Mouse (Mus musculus) forebrain, embryonic 13.5 days (tissue): ENCODE results near the gene Ddb2. TPM values are rescaled to one million over a fixed set of nuclear protein-coding genes. Genes with fewer than 3 reads are reported as not detected.
A peak's percentile ranks its signal among the peaks of the same experiment; 100 is the strongest.
"Not testable (repeated sequence)": the region's sequence is repeated elsewhere in the genome, so short reads cannot be mapped to it uniquely, and the experiment has no call there.

ENCODE experiments used
- ATAC-seq: fragments of 200-750 bp; cut with Nextera tagmentation; 2 replicates; pipeline ENCODE4 v1.8.0; 2017
- H3K27ac ChIP-seq: fragments of 300-500 bp; sonication (generic); 2 replicates; pipeline ENCODE4 v1.5.1; 2015; ENCODE audit warnings: inconsistent platforms, mild to moderate bottlenecking, moderate library complexity
- H3K27me3 ChIP-seq: fragments of 300-500 bp; sonication (generic); 2 replicates; pipeline ENCODE4 v1.6.1; 2015; ENCODE audit warnings: mild to moderate bottlenecking, inconsistent platforms
- H3K36me3 ChIP-seq: fragments of 300-500 bp; sonication (generic); 2 replicates; pipeline ENCODE4 v1.6.1; 2015; ENCODE audit warnings: mild to moderate bottlenecking, inconsistent platforms; ENCODE audit not compliant: poor library complexity, severe bottlenecking
- H3K4me1 ChIP-seq: fragments of 300-500 bp; sonication (generic); 2 replicates; pipeline ENCODE4 v1.6.1; 2015; ENCODE audit warnings: inconsistent platforms
- H3K4me2 ChIP-seq: fragments of 300-500 bp; sonication (generic); 2 replicates; pipeline ENCODE4 v1.6.1; 2015; ENCODE audit warnings: inconsistent platforms, mild to moderate bottlenecking, moderate library complexity
- H3K4me3 ChIP-seq: fragments of 300-500 bp; sonication (generic); 2 replicates; pipeline ENCODE4 v1.5.1; 2015; ENCODE audit warnings: mild to moderate bottlenecking, inconsistent platforms
- H3K9ac ChIP-seq: fragments of 300-500 bp; sonication (generic); 2 replicates; pipeline ENCODE4 v1.6.1; 2015; ENCODE audit warnings: mild to moderate bottlenecking, inconsistent platforms
- H3K9me3 ChIP-seq: fragments of 300-500 bp; sonication (generic); replicated peaks from 2 replicates; pipeline ENCODE4 v1.6.1; 2016; ENCODE audit warnings: inconsistent platforms
- WGBS: fragments of 180-500 bp; shearing (Covaris S2); methylation state at CpG from one replicate; pipeline ENCODE4 v1.1.7; 2015; 5-methylcytosine and 5-hydroxymethylcytosine counted together
- polyA plus RNA-seq: library from polyadenylated mRNA; unstranded; fragments of >200 nt; fragmentation: Nextera tagmentation; extraction: Ambion mirVana; gene quantifications from 2 replicates; pipeline ENCODE4 v1.2.1, GENCODE M21; 2015

Ddb2 gene
- polyA plus RNA-seq, 1 experiment from 2014 or later: 11.8 TPM

GRCm38 (mm10) chr2:91252001-91252400 lies 15.2 kb upstream of the Ddb2 start:
- H3K4me1 ChIP-seq: peaks cover 19% of the 10 kb centered on the region
- H3K27ac ChIP-seq: no peak overlapping the region
- 82% methylated on average over 4 of the region's 4 CpGs for WGBS
- ATAC-seq: no peak
- no peaks in the 10 kb centered on the region for H3K36me3 ChIP-seq
- H3K4me3 ChIP-seq: no peak overlapping the region
- H3K27me3 ChIP-seq: peaks cover 30% of the 10 kb centered on the region
- no peaks in the 10 kb centered on the region for H3K9me3 ChIP-seq
- no peak overlapping the region for H3K9ac ChIP-seq
- no peak overlapping the region for H3K4me2 ChIP-seq

DNA sequence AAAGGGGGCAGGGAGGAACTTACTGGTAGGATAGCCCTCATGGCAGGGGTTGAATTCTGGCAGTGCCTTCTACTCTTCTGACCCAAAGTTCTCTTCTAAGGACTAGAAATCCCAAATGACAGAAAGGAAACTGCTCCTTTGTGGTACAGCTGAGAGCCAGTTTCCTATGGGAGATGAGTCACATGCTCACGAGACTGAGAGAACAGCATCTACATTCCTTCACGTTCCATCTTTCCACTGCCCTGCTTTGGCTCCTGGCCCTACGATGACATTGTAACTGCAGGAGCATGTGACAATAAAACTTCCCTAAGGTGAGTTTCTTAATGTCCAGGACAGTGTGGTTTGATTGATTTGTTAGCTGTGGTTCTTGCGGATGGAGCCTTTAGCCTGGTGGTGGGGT lies 11.6 kb upstream of the Ddb2 start:
- Histone ChIP-seq H3K4me2 (no peak overlapping the region), H3K27me3 (peaks cover 12% of the 10 kb centered on the region), H3K4me3 (no peak overlapping the region), H3K27ac (no peak overlapping the region), H3K9ac (no peak overlapping the region), H3K36me3 (no peaks in the 10 kb centered on the region), H3K4me1 (peaks cover 3% of the 10 kb centered on the region), H3K9me3 (no peaks in the 10 kb centered on the region)
- no peak for ATAC-seq
- WGBS: 87% methylated on average over 4 of the region's 4 CpGs

DNA sequence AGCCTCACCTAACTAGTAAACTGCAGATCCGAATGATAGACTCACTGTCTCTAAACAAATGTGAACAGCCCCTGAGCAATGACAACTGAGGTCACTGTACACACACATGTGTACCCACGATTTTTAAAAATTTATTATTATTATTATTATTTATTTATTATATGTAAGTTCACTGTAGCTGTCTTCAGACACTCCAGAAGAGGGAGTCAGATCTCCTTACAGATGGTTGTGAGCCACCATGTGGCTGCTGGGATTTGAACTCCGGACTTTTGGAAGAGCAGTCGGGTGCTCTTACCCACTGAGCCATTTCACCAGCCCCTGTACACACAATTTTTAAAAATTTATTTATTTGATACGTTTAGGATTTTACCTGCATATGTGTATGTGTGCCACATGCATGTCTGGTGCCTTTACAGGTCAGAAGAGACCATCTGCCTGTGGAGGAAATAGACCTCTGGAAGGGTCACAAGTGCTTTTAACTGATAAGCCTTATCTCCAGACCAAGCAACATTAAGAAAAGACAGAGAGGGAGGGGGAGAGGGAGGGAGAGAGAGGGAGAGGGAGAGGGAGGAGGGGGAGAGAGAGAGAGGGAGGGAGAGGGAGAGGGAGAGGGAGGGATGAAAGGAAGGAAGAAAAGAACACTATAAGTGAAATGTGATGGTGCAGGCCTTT lies 7.9 kb upstream of the Ddb2 start:
- no peaks in the 10 kb centered on the region for H3K9me3 ChIP-seq
- ATAC-seq: no peak
- no peak overlapping the region for H3K9ac ChIP-seq
- WGBS: 84% methylated on average over 5 of the region's 5 CpGs
- H3K4me1 ChIP-seq: peaks cover 4% of the 10 kb centered on the region
- no peak overlapping the region for H3K27ac ChIP-seq
- H3K27me3 ChIP-seq: no peaks in the 10 kb centered on the region
- no peak overlapping the region for H3K4me3 ChIP-seq
- H3K36me3 ChIP-seq: no peaks in the 10 kb centered on the region
- no peak overlapping the region for H3K4me2 ChIP-seq

DNA sequence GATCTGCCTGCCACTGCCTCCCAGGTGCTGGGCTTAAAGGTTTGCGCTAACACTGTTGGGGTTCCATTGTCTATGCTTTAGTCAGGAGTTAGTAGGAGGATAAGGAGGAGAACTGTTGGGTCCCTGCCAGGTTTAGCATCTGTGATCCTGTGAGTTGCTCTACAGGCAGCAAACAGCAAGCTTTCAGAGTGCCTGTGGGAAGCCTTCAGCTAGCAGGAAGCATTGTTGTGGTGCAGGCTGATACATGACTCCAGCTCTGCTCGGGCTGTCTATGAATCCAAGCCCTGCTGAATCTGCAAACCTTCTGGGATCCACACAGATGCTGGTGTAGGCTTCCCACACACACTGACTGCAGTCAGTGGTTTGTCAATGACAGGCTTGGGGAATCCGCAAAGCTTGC lies 6.6 kb upstream of the Ddb2 start:
- Histone ChIP-seq H3K4me3 (no peak overlapping the region), H3K27me3 (no peaks in the 10 kb centered on the region), H3K4me2 (no peak overlapping the region), H3K9ac (no peak overlapping the region), H3K9me3 (no peaks in the 10 kb centered on the region), H3K36me3 (no peaks in the 10 kb centered on the region), H3K4me1 (peaks cover 4% of the 10 kb centered on the region), H3K27ac (no peak overlapping the region)
- ATAC-seq: no peak
- 49% methylated on average over 3 of the region's 3 CpGs for WGBS

DNA sequence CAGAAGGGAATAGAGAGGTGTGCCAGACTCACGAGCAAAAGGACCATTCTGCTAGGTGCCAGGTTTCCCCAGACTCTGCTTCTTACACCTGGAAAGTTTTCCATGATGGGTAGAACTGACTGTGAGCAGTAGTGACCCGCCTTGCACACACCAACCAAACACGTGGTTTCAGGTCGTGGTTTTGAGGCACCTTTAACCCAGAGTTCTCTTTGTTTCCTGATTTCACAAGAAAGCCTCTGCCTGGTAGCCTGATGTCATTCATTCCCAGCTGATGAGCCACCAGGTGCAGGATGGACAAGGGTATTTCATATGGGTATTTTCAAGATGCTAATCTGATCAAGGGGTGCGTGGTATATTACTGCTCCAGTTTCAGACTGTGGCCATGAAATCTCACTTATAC lies 5.8 kb upstream of the Ddb2 start:
- 78% methylated on average over 5 of the region's 5 CpGs for WGBS
- no peaks in the 10 kb centered on the region for H3K36me3 ChIP-seq

GRCm38 (mm10) chr2:91237511-91238080 lies 814 bp upstream of the Ddb2 start:
- 27% methylated on average over 4 of the region's 4 CpGs for WGBS
- Histone ChIP-seq H3K4me2 (peak overlapping the region; percentile 76), H3K9ac (peak overlapping the region; percentile 70; the same call in 1 of the 2 replicates), H3K27ac (peak overlapping the region; percentile 90), H3K4me3 (peak overlapping the region; percentile 55)
- H3K9me3 ChIP-seq, H3K4me1 ChIP-seq, H3K36me3 ChIP-seq, H3K27me3 ChIP-seq: not testable (repeated sequence)
- ATAC-seq: peak; percentile 57

More for the DNA sequence above, 5.8 kb upstream of the Ddb2 start:
- Histone ChIP-seq H3K9me3 (no peaks in the 10 kb centered on the region), H3K9ac (no peak overlapping the region), H3K4me3 (no peak overlapping the region), H3K27me3 (no peaks in the 10 kb centered on the region), H3K4me2 (no peak overlapping the region), H3K27ac (no peak overlapping the region), H3K4me1 (peaks cover 9% of the 10 kb centered on the region)
- ATAC-seq: no peak

DNA sequence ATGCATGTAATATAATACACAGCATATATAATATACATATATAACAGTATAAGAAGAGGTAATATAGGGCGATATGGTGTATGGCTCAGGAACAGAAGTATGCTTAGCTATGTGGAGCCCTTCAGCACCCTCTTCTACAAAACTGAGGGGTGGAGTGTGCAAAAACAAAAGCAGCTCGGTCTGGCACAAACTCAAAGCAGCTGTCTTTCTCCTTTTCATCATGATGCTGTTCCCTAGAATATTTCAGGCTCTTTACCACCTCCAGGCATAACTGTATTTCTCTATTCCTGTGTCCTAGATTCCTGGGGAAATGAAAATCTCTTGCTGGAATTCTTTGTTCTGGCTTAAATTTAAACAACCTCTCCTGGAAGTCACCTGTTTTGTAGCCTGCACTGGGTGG lies 7.0 kb downstream of the Ddb2 start:
- Histone ChIP-seq H3K4me2 (no peak overlapping the region), H3K27ac (no peak overlapping the region)
- WGBS: 83% methylated on average over 2 of the region's 2 CpGs

GRCm38 (mm10) chr2:91223614-91224013 lies 13.2 kb downstream of the Ddb2 start:
- ATAC-seq: no peak
- 82% methylated on average over 2 of the region's 2 CpGs for whole genome bisulfite sequencing
- Histone ChIP-seq H3K4me1 (no peaks in the 10 kb centered on the region), H3K9me3 (no peaks in the 10 kb centered on the region), H3K4me3 (no peak overlapping the region), H3K27ac (no peak overlapping the region), H3K27me3 (no peaks in the 10 kb centered on the region), H3K4me2 (no peak overlapping the region), H3K36me3 (no peaks in the 10 kb centered on the region), H3K9ac (no peak overlapping the region)

More for the DNA sequence above, 7.0 kb downstream of the Ddb2 start:
- 0 out of 2 replicates have a peak, but pooled peaks cover 6% of the 10 kb centered on the region for H3K36me3 ChIP-seq
- H3K4me3 ChIP-seq: no peak overlapping the region
- H3K9ac ChIP-seq: no peak overlapping the region
- no peaks in the 10 kb centered on the region for H3K4me1 ChIP-seq
- ATAC-seq: no peak
- H3K27me3 ChIP-seq: no peaks in the 10 kb centered on the region
- H3K9me3 ChIP-seq: no peaks in the 10 kb centered on the region

DNA sequence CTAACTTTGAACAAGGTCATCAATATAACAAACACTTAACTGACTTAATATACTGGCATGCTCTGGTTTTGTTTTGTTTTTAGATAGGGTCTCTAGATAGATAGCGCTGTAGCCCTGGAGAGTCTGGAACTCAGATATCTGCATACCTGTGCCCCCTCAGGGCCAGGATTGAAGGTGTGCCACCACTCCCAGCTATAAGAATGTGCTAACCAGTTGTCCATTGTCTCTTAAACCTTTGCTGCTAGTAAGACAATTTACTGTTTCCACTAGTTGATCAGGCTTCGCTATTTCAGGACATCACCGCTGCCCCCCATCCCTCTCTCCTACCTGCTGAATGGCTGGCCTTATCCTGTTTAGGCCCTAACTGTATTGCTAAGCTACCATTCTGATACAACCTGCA lies 16.3 kb downstream of the Ddb2 start:
- no peak overlapping the region for H3K4me2 ChIP-seq
- 95% methylated on average over 3 of the region's 3 CpGs for WGBS
- H3K4me3 ChIP-seq: no peak overlapping the region
- no peak for ATAC-seq
- peaks cover 18% of the 10 kb centered on the region for H3K36me3 ChIP-seq
- no peaks in the 10 kb centered on the region for H3K9me3 ChIP-seq
- no peak overlapping the region for H3K9ac ChIP-seq
- no peak overlapping the region for H3K27ac ChIP-seq
- peaks cover 8% of the 10 kb centered on the region; the same call in 1 of the 2 replicates for H3K4me1 ChIP-seq
- no peaks in the 10 kb centered on the region for H3K27me3 ChIP-seq

GRCm38 (mm10) chr2:91217032-91217431 lies 19.8 kb downstream of the Ddb2 start:
- ATAC-seq: no peak
- no peak overlapping the region for H3K4me2 ChIP-seq
- H3K27me3 ChIP-seq: no peaks in the 10 kb centered on the region
- H3K4me1 ChIP-seq: peaks cover 8% of the 10 kb centered on the region; the same call in 1 of the 2 replicates
- peaks cover 49% of the 10 kb centered on the region for H3K36me3 ChIP-seq
- no peak overlapping the region for H3K9ac ChIP-seq
- no peak overlapping the region for H3K27ac ChIP-seq
- no peaks in the 10 kb centered on the region for H3K9me3 ChIP-seq
- WGBS: 52% methylated on average over 4 of the region's 4 CpGs
- no peak overlapping the region for H3K4me3 ChIP-seq

DNA sequence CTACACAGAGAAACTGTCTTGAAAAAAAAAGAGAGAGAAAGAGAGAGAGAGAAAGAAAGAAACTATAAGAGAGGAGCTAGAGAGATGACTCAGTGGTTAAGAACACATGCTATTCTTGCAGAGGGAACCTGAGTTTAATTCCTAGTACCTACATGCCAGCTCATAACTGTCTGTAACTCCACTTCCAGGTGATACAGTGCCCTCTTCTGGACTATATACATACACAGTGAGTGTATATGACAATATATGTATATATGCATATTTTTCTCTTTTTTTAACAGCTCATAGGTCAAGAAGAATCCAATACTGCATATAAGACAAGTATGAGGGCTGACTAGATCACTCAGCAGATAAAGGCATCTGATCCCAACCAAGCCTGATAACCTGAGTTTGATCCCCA lies 23.5 kb downstream of the Ddb2 start:
- Histone ChIP-seq H3K4me3 (no peak overlapping the region), H3K9ac (no peak overlapping the region), H3K4me1 (peaks cover 8% of the 10 kb centered on the region; the same call in 1 of the 2 replicates), H3K36me3 (peaks cover 84% of the 10 kb centered on the region), H3K27ac (no peak overlapping the region), H3K27me3 (no peaks in the 10 kb centered on the region), H3K9me3 (no peaks in the 10 kb centered on the region), H3K4me2 (no peak overlapping the region)
- no peak for ATAC-seq

- no peak overlapping the region for H3K4me2 ChIP-seq
- H3K4me3 ChIP-seq: no peak overlapping the region
- H3K27ac ChIP-seq: no peak overlapping the region
- ATAC-seq: no peak
- no peaks in the 10 kb centered on the region for H3K9me3 ChIP-seq
- H3K36me3 ChIP-seq: peaks cover 67% of the 10 kb centered on the region
- no peaks in the 10 kb centered on the region for H3K27me3 ChIP-seq
- no peak overlapping the region for H3K9ac ChIP-seq
- peaks cover 25% of the 10 kb centered on the region for H3K4me1 ChIP-seq
- 91% methylated on average over 9 of the region's 9 CpGs for WGBS
Observed at GRCm38 (mm10) chr2:91206254-91206775, 30.5 kb downstream of the Ddb2 start.
